Mouse (Mus musculus): ENCODE results near the gene Tet3.

GRCm38 (mm10) chr6:83473240-83473639 is 14.4 kb upstream of the Tet3 start:
- TF ChIP-seq CTCF (IDR thresholded peaks at IDR 0.05; ENCODE audit: insufficient read depth, low read depth, low read length) = no peak
- TF ChIP-seq POLR2A (IDR thresholded peaks at IDR 0.05; ENCODE audit: insufficient read depth, low read depth, low read length) = no peak
